Mouse (Mus musculus) kidney, postnatal 14 days (tissue): Measurements from ENCODE around the gene Rcc1.

Experiments
- DNase-seq: peaks from one replicate; pipeline ENCODE4 v3.0.0; 2022; ENCODE audit warnings: mixed read lengths

Gene Rcc1

GRCm38 (mm10) chr4:132354571-132354970, 1.2 kb upstream of the Rcc1 start:
- DNase-seq = peak; percentile 64

GRCm38 (mm10) chr4:132352739-132353138, 666 bp downstream of the Rcc1 start:
- peak; percentile 38 for DNase-seq

- no peak for DNase-seq
Measured at GRCm38 (mm10) chr4:132351401-132351800, 2.0 kb downstream of the Rcc1 start.

- no peak for DNase-seq
Measured at GRCm38 (mm10) chr4:132350854-132351253, 2.6 kb downstream of the Rcc1 start.

- DNase-seq = no peak
Measured at GRCm38 (mm10) chr4:132350123-132350740, 3.2 kb downstream of the Rcc1 start.

GRCm38 (mm10) chr4:132349495-132350122, 3.8 kb downstream of the Rcc1 start:
- DNase-seq = no peak

GRCm38 (mm10) chr4:132346661-132347060, 6.7 kb downstream of the Rcc1 start:
- no peak for DNase-seq

- peak; percentile 54 for DNase-seq
Measured at GRCm38 (mm10) chr4:132346261-132346660, 7.1 kb downstream of the Rcc1 start.

- no peak for DNase-seq
Measured at GRCm38 (mm10) chr4:132345843-132346212, 7.6 kb downstream of the Rcc1 start.

- peak; percentile 97 for DNase-seq
Measured at GRCm38 (mm10) chr4:132345135-132345842, 8.1 kb downstream of the Rcc1 start.

GRCm38 (mm10) chr4:132344403-132345134, 8.8 kb downstream of the Rcc1 start:
- DNase-seq = no peak

GRCm38 (mm10) chr4:132341451-132341850, 12.0 kb downstream of the Rcc1 start:
- DNase-seq = no peak

GRCm38 (mm10) chr4:132338943-132339342, 14.5 kb downstream of the Rcc1 start:
- DNase-seq = peak; percentile 51

GRCm38 (mm10) chr4:132332880-132333279, 20.5 kb downstream of the Rcc1 start:
- DNase-seq = peak; percentile 51

- DNase-seq = no peak
Measured at GRCm38 (mm10) chr4:132331960-132332359, 21.4 kb downstream of the Rcc1 start.

GRCm38 (mm10) chr4:132329835-132330354, 23.5 kb downstream of the Rcc1 start:
- no peak for DNase-seq

- peak; percentile 94 for DNase-seq
Measured at GRCm38 (mm10) chr4:132329115-132329834, 24.1 kb downstream of the Rcc1 start, which contains the start of gene Trnau1ap. TSS of gene Trnau1ap (minus strand) at chr4:132329538.

- DNase-seq = no peak
Measured at GRCm38 (mm10) chr4:132328391-132328982, 24.9 kb downstream of the Rcc1 start.

GRCm38 (mm10) chr4:132326481-132326880, 26.9 kb downstream of the Rcc1 start:
- peak; percentile 21 for DNase-seq

GRCm38 (mm10) chr4:132315711-132316110, 37.7 kb downstream of the Rcc1 start:
- DNase-seq = peak; percentile 47

- no peak for DNase-seq
Measured at GRCm38 (mm10) chr4:132312627-132313026, 40.8 kb downstream of the Rcc1 start.

GRCm38 (mm10) chr4:132311801-132312200, 41.6 kb downstream of the Rcc1 start:
- no peak for DNase-seq
